Mouse (Mus musculus): ENCODE measurements around the gene Slc9a6.

The Slc9a6 gene

GRCm38 (mm10) chrX:56665226-56665973 is 55.8 kb downstream of the Slc9a6 start:
- no peak for ATAC-seq (ENCODE audit: low TSS enrichment)

GRCm38 (mm10) chrX:56667296-56667695 is 57.7 kb downstream of the Slc9a6 start:
- peak; percentile 94 for ATAC-seq (ENCODE audit: low TSS enrichment)

GRCm38 (mm10) chrX:56668051-56668450 is 58.5 kb downstream of the Slc9a6 start:
- peak; percentile 33; the same call in 1 of the 2 replicates for ATAC-seq (ENCODE audit: low TSS enrichment)

- no peak for ATAC-seq (ENCODE audit: low TSS enrichment)
Observed at GRCm38 (mm10) chrX:56668501-56668900, 58.9 kb downstream of the Slc9a6 start.

GRCm38 (mm10) chrX:56675556-56675955 is 66.0 kb downstream of the Slc9a6 start:
- ATAC-seq (ENCODE audit: low TSS enrichment): no peak

- ATAC-seq (ENCODE audit: low TSS enrichment): peak; percentile 80
Observed at GRCm38 (mm10) chrX:56677736-56678135, 68.2 kb downstream of the Slc9a6 start.

GRCm38 (mm10) chrX:56679066-56679465 is 69.5 kb downstream of the Slc9a6 start:
- ATAC-seq (ENCODE audit: low TSS enrichment): no peak

GRCm38 (mm10) chrX:56682156-56682720 is 72.7 kb downstream of the Slc9a6 start:
- no peak for ATAC-seq (ENCODE audit: low TSS enrichment)

GRCm38 (mm10) chrX:56683521-56683920 is 74.0 kb downstream of the Slc9a6 start:
- ATAC-seq (ENCODE audit: low TSS enrichment): no peak

- ATAC-seq (ENCODE audit: low TSS enrichment): no peak
Observed at GRCm38 (mm10) chrX:56692554-56692953, 83.0 kb downstream of the Slc9a6 start.

- no peak for ATAC-seq (ENCODE audit: low TSS enrichment)
Observed at GRCm38 (mm10) chrX:56694539-56694938, 85.0 kb downstream of the Slc9a6 start.

GRCm38 (mm10) chrX:56697199-56697780 is 87.7 kb downstream of the Slc9a6 start:
- no peak for ATAC-seq (ENCODE audit: low TSS enrichment)

- ATAC-seq (ENCODE audit: low TSS enrichment): no peak
Observed at GRCm38 (mm10) chrX:56697886-56698285, 88.3 kb downstream of the Slc9a6 start.

GRCm38 (mm10) chrX:56701261-56701660 is 91.7 kb downstream of the Slc9a6 start:
- no peak for ATAC-seq (ENCODE audit: low TSS enrichment)

GRCm38 (mm10) chrX:56703965-56704562 is 94.5 kb downstream of the Slc9a6 start:
- ATAC-seq (ENCODE audit: low TSS enrichment): no peak

- no peak for ATAC-seq (ENCODE audit: low TSS enrichment)
Observed at GRCm38 (mm10) chrX:56708592-56709370, 99.2 kb downstream of the Slc9a6 start.

- no peak for ATAC-seq (ENCODE audit: low TSS enrichment)
Observed at GRCm38 (mm10) chrX:56710522-56710921, 101.0 kb downstream of the Slc9a6 start.

GRCm38 (mm10) chrX:56712666-56713065 is 103.1 kb downstream of the Slc9a6 start:
- no peak for ATAC-seq (ENCODE audit: low TSS enrichment)
